Mouse (Mus musculus): Measurements from ENCODE around the gene Rhog. TPM values are rescaled to one million over a fixed set of nuclear protein-coding genes. Genes with fewer than 3 reads are reported as not detected.

Rhog gene
- polyA plus RNA-seq, 1 experiment from 2014 or later, result 71.9 TPM

DNA sequence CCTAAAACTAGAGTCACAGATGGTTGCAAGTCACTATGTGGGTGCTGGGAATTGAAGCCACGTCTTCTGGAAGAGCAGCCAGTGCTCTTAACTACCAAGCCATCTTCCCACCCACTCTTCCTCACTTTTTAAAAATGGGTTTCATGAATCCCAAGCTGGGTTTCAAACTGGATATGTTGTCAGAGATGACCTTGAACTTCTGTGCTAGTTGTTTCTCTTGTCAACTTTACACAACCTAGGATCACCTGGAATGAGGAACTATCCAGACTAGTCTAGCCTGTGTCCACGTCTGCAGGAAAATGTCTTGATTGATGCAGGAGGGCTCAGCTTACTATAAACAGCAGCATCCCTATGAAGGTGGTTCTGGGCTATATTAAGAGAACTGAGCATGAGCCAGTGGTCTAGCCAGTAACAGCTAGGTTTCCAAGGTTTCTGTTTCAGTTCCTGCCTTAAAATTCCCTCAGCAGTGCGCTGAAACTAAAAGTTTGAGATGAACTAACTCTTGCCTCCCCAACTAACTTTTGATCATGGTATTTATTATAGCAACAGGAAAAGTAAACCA, 51.5 kb downstream of the Rhog start:
- DNase-seq (no peak), ATAC-seq (ENCODE audit: insufficient read depth) (no peak)
- TF ChIP-seq CTCF (IDR thresholded peaks at IDR 0.05; ENCODE audit: low read depth), result no peak
- 83% methylated on average over 3 of the region's 3 CpGs for WGBS
- H3K27ac ChIP-seq (ENCODE audit: low read depth), result no peak overlapping the region
- H3K9ac ChIP-seq, result no peak overlapping the region
- H3K4me2 ChIP-seq, result no peak overlapping the region
- H3K4me3 ChIP-seq (ENCODE audit: low read depth, low read length), result no peak overlapping the region
- H3K4me1 ChIP-seq (ENCODE audit: insufficient read depth), result 0 out of 2 replicates have a peak, but pooled peaks cover 3% of the 10 kb centered on the region
- no peaks in the 10 kb centered on the region for H3K27me3 ChIP-seq (ENCODE audit: insufficient read depth, low read length)
- no peaks in the 10 kb centered on the region for H3K9me3 ChIP-seq (ENCODE audit: low read depth, low read length)
- H3K36me3 ChIP-seq (ENCODE audit: insufficient read depth), result no peaks in the 10 kb centered on the region

DNA sequence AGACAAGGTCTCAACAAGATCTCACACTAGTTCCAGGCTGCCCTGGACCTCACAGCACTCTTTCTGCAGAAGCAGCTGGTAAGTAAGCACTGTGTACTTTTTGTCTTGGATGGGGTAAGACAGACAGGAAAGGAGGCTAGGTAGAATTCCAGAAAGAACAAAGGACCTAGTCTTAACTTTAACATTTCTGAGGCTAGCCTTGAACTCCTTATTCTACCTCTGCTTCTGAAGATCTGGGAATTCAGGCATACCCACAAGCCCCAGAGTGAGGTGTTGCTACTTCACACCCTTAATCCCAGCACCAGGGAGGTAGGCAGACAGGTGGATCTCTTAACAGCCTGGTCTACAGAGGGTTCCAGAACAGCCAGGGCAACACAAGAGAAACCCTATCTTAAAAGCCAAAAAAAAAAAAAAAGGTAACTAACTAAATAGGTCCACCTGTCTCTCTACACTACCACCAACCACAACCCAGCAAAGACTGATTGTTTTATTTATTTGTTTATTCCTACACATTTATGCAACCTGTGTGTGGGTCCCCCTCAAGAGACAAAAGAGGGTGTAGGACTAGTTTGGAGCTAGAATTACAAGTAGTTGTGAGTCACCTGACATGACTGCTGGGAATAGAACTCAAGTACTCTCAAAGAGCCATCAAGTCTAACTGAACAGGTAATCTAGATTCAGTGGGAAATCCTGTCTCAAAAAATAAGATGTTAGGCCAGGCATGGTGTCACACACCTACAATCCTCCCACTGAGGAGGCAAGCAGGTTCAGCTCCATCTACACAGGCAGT, 54.7 kb downstream of the Rhog start:
- Histone ChIP-seq H3K4me1 (ENCODE audit: insufficient read depth) (no peaks in the 10 kb centered on the region), H3K36me3 (ENCODE audit: insufficient read depth) (0 out of 2 replicates have a peak, but pooled peaks cover 2% of the 10 kb centered on the region), H3K4me3 (ENCODE audit: low read depth, low read length) (no peak overlapping the region), H3K4me2 (no peak overlapping the region), H3K27me3 (ENCODE audit: insufficient read depth, low read length) (no peaks in the 10 kb centered on the region), H3K27ac (ENCODE audit: low read depth) (no peak overlapping the region), H3K9ac (no peak overlapping the region), H3K9me3 (ENCODE audit: low read depth, low read length) (no peaks in the 10 kb centered on the region)
- no peak for TF ChIP-seq CTCF (IDR thresholded peaks at IDR 0.05; ENCODE audit: low read depth)
- DNase-seq (no peak), ATAC-seq (ENCODE audit: insufficient read depth) (no peak)

DNA sequence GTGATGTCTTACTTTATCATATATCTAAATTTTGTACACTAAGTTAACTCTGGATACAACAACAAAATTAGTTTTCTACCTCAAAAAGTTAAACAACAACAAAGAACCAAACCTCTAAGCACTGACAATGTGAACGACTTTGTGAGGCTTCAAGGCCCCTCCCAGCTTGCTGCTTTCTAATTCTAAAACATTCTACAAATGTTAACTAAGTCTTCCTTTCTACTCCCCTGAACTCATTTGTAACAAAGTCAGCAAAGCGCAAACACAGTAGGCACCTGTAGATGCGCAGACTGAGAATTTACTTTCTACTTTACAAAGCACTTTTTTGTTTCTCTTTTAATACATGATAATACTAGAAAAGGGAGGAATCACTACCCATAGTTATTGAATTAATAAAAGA, 55.3 kb downstream of the Rhog start:
- H3K9ac ChIP-seq, result no peak overlapping the region
- TF ChIP-seq CTCF (IDR thresholded peaks at IDR 0.05; ENCODE audit: low read depth), result no peak
- ATAC-seq (ENCODE audit: insufficient read depth) (no peak), DNase-seq (no peak)
- H3K4me3 ChIP-seq (ENCODE audit: low read depth, low read length), result no peak overlapping the region
- H3K9me3 ChIP-seq (ENCODE audit: low read depth, low read length), result no peaks in the 10 kb centered on the region
- H3K36me3 ChIP-seq (ENCODE audit: insufficient read depth), result 0 out of 2 replicates have a peak, but pooled peaks cover 4% of the 10 kb centered on the region
- no peaks in the 10 kb centered on the region for H3K4me1 ChIP-seq (ENCODE audit: insufficient read depth)
- H3K27me3 ChIP-seq (ENCODE audit: insufficient read depth, low read length), result no peaks in the 10 kb centered on the region
- no peak overlapping the region for H3K27ac ChIP-seq (ENCODE audit: low read depth)
- H3K4me2 ChIP-seq, result no peak overlapping the region
- WGBS, result 78% methylated on average over 3 of the region's 3 CpGs

DNA sequence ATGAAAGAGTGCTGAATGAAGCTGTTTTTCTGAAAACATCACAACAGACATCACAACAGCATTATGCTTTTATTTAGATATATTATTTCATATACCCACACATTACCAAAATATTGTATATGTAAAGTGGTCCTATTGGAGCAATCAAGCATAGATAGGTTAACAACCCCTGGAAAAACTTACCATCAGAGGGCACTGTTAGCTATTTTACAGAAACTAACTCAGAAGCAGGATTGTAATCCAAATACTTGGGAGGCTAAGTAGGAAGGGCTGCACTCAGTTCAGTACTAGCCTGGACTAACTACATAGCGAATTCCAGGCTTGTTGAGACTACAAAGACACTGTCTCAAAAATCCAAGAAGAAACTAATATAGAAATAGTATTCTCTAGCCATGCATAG, 63.5 kb downstream of the Rhog start:
- TF ChIP-seq CTCF (IDR thresholded peaks at IDR 0.05; ENCODE audit: low read depth), result no peak
- WGBS, result 92% methylated on average over 1 of the region's 1 CpGs
- DNase-seq, result peak; percentile 48

More for the DNA sequence above, 63.5 kb downstream of the Rhog start:
- Histone ChIP-seq H3K4me3 (ENCODE audit: low read depth, low read length) (no peak overlapping the region), H3K36me3 (ENCODE audit: insufficient read depth) (peaks cover 71% of the 10 kb centered on the region), H3K9ac (no peak overlapping the region), H3K9me3 (ENCODE audit: low read depth, low read length) (no peaks in the 10 kb centered on the region), H3K4me1 (ENCODE audit: insufficient read depth) (no peaks in the 10 kb centered on the region), H3K27ac (ENCODE audit: low read depth) (no peak overlapping the region), H3K4me2 (no peak overlapping the region), H3K27me3 (ENCODE audit: insufficient read depth, low read length) (no peaks in the 10 kb centered on the region)
- ATAC-seq (ENCODE audit: insufficient read depth), result no peak

Other genes with a start within 250 kb of the Rhog start
- gene Il18bp, start 237.4 kb downstream of the Rhog start, polyA plus RNA-seq (2014; fragmentation: Nextera tagmentation; extraction: Ambion mirVana), result 2.2 and 2.6 TPM in 2 replicates
- gene Rnf121, start 190.6 kb downstream of the Rhog start, polyA plus RNA-seq (2014; fragmentation: Nextera tagmentation; extraction: Ambion mirVana), result 24.8 and 29.3 TPM in 2 replicates
- gene Xndc1, start 190.5 kb downstream of the Rhog start, polyA plus RNA-seq (2014; fragmentation: Nextera tagmentation; extraction: Ambion mirVana), result 23.8 and 26.9 TPM in 2 replicates
- 1.0 and 1.2 TPM in 2 replicates for gene Xntrpc, start 190.3 kb downstream of the Rhog start, polyA plus RNA-seq (2014; fragmentation: Nextera tagmentation; extraction: Ambion mirVana)
- gene Trpc2, start 172.9 kb downstream of the Rhog start, polyA plus RNA-seq (2014; fragmentation: Nextera tagmentation; extraction: Ambion mirVana), result not detected in 2 replicates
- 0.50 and 0.65 TPM in 2 replicates for gene Art1, start 154.3 kb downstream of the Rhog start, polyA plus RNA-seq (2014; fragmentation: Nextera tagmentation; extraction: Ambion mirVana)
- 1.1 and 1.2 TPM in 2 replicates for gene Art5, start 146.6 kb downstream of the Rhog start, polyA plus RNA-seq (2014; fragmentation: Nextera tagmentation; extraction: Ambion mirVana)
- not detected in 2 replicates for gene Chrna10, start 139.2 kb downstream of the Rhog start, polyA plus RNA-seq (2014; fragmentation: Nextera tagmentation; extraction: Ambion mirVana)
- 50.2 and 50.7 TPM in 2 replicates for gene Nup98, start 45.9 kb downstream of the Rhog start, polyA plus RNA-seq (2014; fragmentation: Nextera tagmentation; extraction: Ambion mirVana)
- gene Pgap2, start 45.8 kb downstream of the Rhog start, polyA plus RNA-seq (2014; fragmentation: Nextera tagmentation; extraction: Ambion mirVana), result 77.9 and 80.4 TPM in 2 replicates
- 15.9 and 16.3 TPM in 2 replicates for gene Stim1, start 11.8 kb upstream of the Rhog start, polyA plus RNA-seq (2014; fragmentation: Nextera tagmentation; extraction: Ambion mirVana)
- 200 and 220 TPM in 2 replicates for gene Rrm1, start 185.6 kb upstream of the Rhog start, polyA plus RNA-seq (2014; fragmentation: Nextera tagmentation; extraction: Ambion mirVana)
- 0.37 and 0.45 TPM in 2 replicates for gene Olfr543, start 225.6 kb upstream of the Rhog start, polyA plus RNA-seq (2014; fragmentation: Nextera tagmentation; extraction: Ambion mirVana)
- 0.11 TPM in 2 replicates for gene Olfr544, start 232.3 kb upstream of the Rhog start, polyA plus RNA-seq (2014; fragmentation: Nextera tagmentation; extraction: Ambion mirVana)
- gene Olfr545, start 243.5 kb upstream of the Rhog start, polyA plus RNA-seq (2014; fragmentation: Nextera tagmentation; extraction: Ambion mirVana), result not detected in 2 replicates